Mouse (Mus musculus) C3H10T1/2 (cell line): ENCODE data around the gene Phf21b. TPM values are rescaled to one million over a fixed set of nuclear protein-coding genes. Genes with fewer than 3 reads are reported as not detected.

Source experiments
- polyA plus RNA-seq, 2 experiments: library from polyadenylated mRNA; unstranded; fragments of >200 nt; fragmentation: generic; extraction: Trizol; gene quantifications; one replicate each; pipeline ENCODE4 v1.2.1; 2012; ENCODE audit warnings: missing spikeins in 2 of 2

Gene Phf21b
- polyA plus RNA-seq: under 1 TPM; 0.04 to 0.30 TPM

GRCm38 (mm10) chr15:84856006-84856995, at the start of gene Phf21b:
Phf21b (minus strand) TSS chr15:84856049.

Other genes with a start within 250 kb of the Phf21b start
- 10 to 100 TPM in 1 of 2 experiments, 1 to 10 TPM in 1; 6.4 to 12.1 TPM for gene Prr5, start 186.4 kb downstream of the Phf21b start, polyA plus RNA-seq
- not detected for gene Arhgap8, start 136.0 kb downstream of the Phf21b start, polyA plus RNA-seq
- under 1 TPM; 0.12 to 0.20 TPM for gene Gm29666, start 64.0 kb upstream of the Phf21b start, polyA plus RNA-seq
- 10 to 100 TPM; 25.2 to 37.0 TPM for gene Nup50, start 67.4 kb upstream of the Phf21b start, polyA plus RNA-seq
- gene 5031439G07Rik, start 132.5 kb upstream of the Phf21b start, polyA plus RNA-seq: 10 to 100 TPM; 34.9 to 38.6 TPM
- not detected for gene Upk3a, start 161.1 kb upstream of the Phf21b start, polyA plus RNA-seq
- gene Fam118a, start 172.9 kb upstream of the Phf21b start, polyA plus RNA-seq: 10 to 100 TPM in 1 of 2 experiments, 1 to 10 TPM in 1; 2.7 to 17.2 TPM